Mouse (Mus musculus) neural tube, embryonic 13.5 days (tissue): ENCODE data around the gene Mnx1. TPM values are rescaled to one million over a fixed set of nuclear protein-coding genes. Genes with fewer than 3 reads are reported as not detected.

Experiments used
- ATAC-seq: fragments of 200-750 bp; cut with Nextera tagmentation; 2 replicates; pipeline ENCODE4 v1.8.0; 2017; ENCODE audit warnings: low read depth, mild to moderate bottlenecking, moderate TSS enrichment, moderate library complexity
- H3K27ac ChIP-seq: fragments of 300-500 bp; sonication (generic); replicated peaks from 2 replicates; pipeline ENCODE4 v1.5.1; 2015; ENCODE audit warnings: moderate library complexity, mild to moderate bottlenecking, inconsistent platforms
- H3K27me3 ChIP-seq: fragments of 300-500 bp; sonication (generic); 2 replicates; pipeline ENCODE4 v1.6.1; 2015; ENCODE audit warnings: mild to moderate bottlenecking, inconsistent platforms
- H3K36me3 ChIP-seq: fragments of 300-500 bp; sonication (generic); 2 replicates; pipeline ENCODE4 v1.6.1; 2015; ENCODE audit warnings: mild to moderate bottlenecking, inconsistent platforms
- H3K4me1 ChIP-seq: fragments of 300-500 bp; sonication (generic); replicated peaks from 2 replicates; pipeline ENCODE4 v1.6.1; 2015; ENCODE audit warnings: inconsistent platforms
- H3K4me2 ChIP-seq: fragments of 300-500 bp; sonication (generic); 2 replicates; pipeline ENCODE4 v1.6.1; 2015; ENCODE audit warnings: inconsistent platforms, mild to moderate bottlenecking, moderate library complexity
- H3K4me3 ChIP-seq: fragments of 300-500 bp; sonication (generic); 2 replicates; pipeline ENCODE4 v1.5.1; 2015; ENCODE audit warnings: mild to moderate bottlenecking, inconsistent platforms
- H3K9ac ChIP-seq: fragments of 300-500 bp; sonication (generic); 2 replicates; pipeline ENCODE4 v1.6.1; 2015; ENCODE audit warnings: moderate library complexity, mild to moderate bottlenecking, inconsistent platforms
- H3K9me3 ChIP-seq: fragments of 300-500 bp; sonication (generic); 2 replicates; pipeline ENCODE4 v1.6.1; 2016; ENCODE audit warnings: inconsistent platforms
- WGBS: fragments of 180-500 bp; shearing (Covaris S2); methylation state at CpG from one replicate; pipeline ENCODE4 v1.1.7; 2015; 5-methylcytosine and 5-hydroxymethylcytosine counted together
- polyA plus RNA-seq: library from polyadenylated mRNA; unstranded; fragments of >200 nt; fragmentation: Nextera tagmentation; extraction: Ambion mirVana; gene quantifications from 2 replicates; pipeline ENCODE4 v1.2.1, GENCODE M21; 2015

Gene Mnx1
- polyA plus RNA-seq, 1 experiment from 2014 or later: 3.0 TPM

GRCm38 (mm10) chr5:29475556-29475955 is 2.7 kb downstream of the Mnx1 start:
- 2% methylated on average over 5 of the region's 5 CpGs for WGBS
- Histone ChIP-seq H3K27ac (no peak overlapping the region), H3K9ac (no peak overlapping the region), H3K27me3 (peaks cover 100% of the 10 kb centered on the region), H3K36me3 (no peaks in the 10 kb centered on the region), H3K4me1 (peaks cover 16% of the 10 kb centered on the region), H3K4me2 (no peak overlapping the region), H3K4me3 (peak overlapping the region; percentile 34; the same call in 1 of the 2 replicates), H3K9me3 (no peaks in the 10 kb centered on the region)
- ATAC-seq: no peak

- Histone ChIP-seq H3K9me3 (no peaks in the 10 kb centered on the region), H3K4me3 (0 out of 2 replicates have a peak overlapping the region, but pooled peaks have one; percentile 0), H3K4me2 (no peak overlapping the region), H3K27ac (no peak overlapping the region), H3K36me3 (no peaks in the 10 kb centered on the region), H3K4me1 (peaks cover 16% of the 10 kb centered on the region), H3K9ac (no peak overlapping the region), H3K27me3 (peaks cover 100% of the 10 kb centered on the region)
- WGBS: under 1% methylated on average over 10 of the region's 10 CpGs
- ATAC-seq: no peak
These were observed 3.2 kb downstream of the Mnx1 start for GRCm38 (mm10) chr5:29475041-29475440.

GRCm38 (mm10) chr5:29474246-29474960 is 3.9 kb downstream of the Mnx1 start:
- no peak overlapping the region; the same call in 1 of the 2 replicates for H3K9ac ChIP-seq
- H3K4me3 ChIP-seq: 0 out of 2 replicates have a peak overlapping the region, but pooled peaks have one; percentile 4
- no peak overlapping the region for H3K27ac ChIP-seq
- no peaks in the 10 kb centered on the region for H3K36me3 ChIP-seq
- ATAC-seq: no peak
- WGBS: 2% methylated on average over 35 of the region's 35 CpGs
- H3K4me1 ChIP-seq: peaks cover 16% of the 10 kb centered on the region
- peaks cover 100% of the 10 kb centered on the region for H3K27me3 ChIP-seq
- no peak overlapping the region for H3K4me2 ChIP-seq
- H3K9me3 ChIP-seq: no peaks in the 10 kb centered on the region

GRCm38 (mm10) chr5:29473551-29474245 is 4.6 kb downstream of the Mnx1 start:
- Histone ChIP-seq H3K27me3 (peaks cover 100% of the 10 kb centered on the region), H3K4me1 (peaks cover 14% of the 10 kb centered on the region), H3K9me3 (no peaks in the 10 kb centered on the region), H3K27ac (no peak overlapping the region), H3K4me2 (no peak overlapping the region), H3K4me3 (0 out of 2 replicates have a peak overlapping the region, but pooled peaks have one; percentile 4), H3K36me3 (no peaks in the 10 kb centered on the region), H3K9ac (no peak overlapping the region)
- WGBS: 2% methylated on average over 35 of the region's 35 CpGs
- ATAC-seq: no peak

GRCm38 (mm10) chr5:29471855-29472665 is 6.2 kb downstream of the Mnx1 start:
- H3K27me3 ChIP-seq: peaks cover 100% of the 10 kb centered on the region
- no peak overlapping the region for H3K27ac ChIP-seq
- H3K4me2 ChIP-seq: no peak overlapping the region
- 1% methylated on average over 22 of the region's 22 CpGs for WGBS
- H3K4me3 ChIP-seq: no peak overlapping the region
- no peaks in the 10 kb centered on the region for H3K9me3 ChIP-seq
- H3K4me1 ChIP-seq: peaks cover 10% of the 10 kb centered on the region
- H3K36me3 ChIP-seq: no peaks in the 10 kb centered on the region
- no peak; the same call in 1 of the 2 replicates for ATAC-seq
- H3K9ac ChIP-seq: no peak overlapping the region

GRCm38 (mm10) chr5:29471396-29471795 is 6.9 kb downstream of the Mnx1 start:
- Histone ChIP-seq H3K9me3 (no peaks in the 10 kb centered on the region), H3K4me1 (peaks cover 10% of the 10 kb centered on the region), H3K4me2 (no peak overlapping the region), H3K4me3 (no peak overlapping the region), H3K27me3 (peaks cover 100% of the 10 kb centered on the region), H3K9ac (no peak overlapping the region), H3K36me3 (no peaks in the 10 kb centered on the region), H3K27ac (no peak overlapping the region)
- WGBS: 1% methylated on average over 11 of the region's 11 CpGs
- ATAC-seq: no peak

- H3K9ac ChIP-seq: no peak overlapping the region
- 4% methylated on average over 20 of the region's 20 CpGs for WGBS
- H3K27ac ChIP-seq: no peak overlapping the region
- no peak for ATAC-seq
- no peak overlapping the region for H3K4me3 ChIP-seq
- no peaks in the 10 kb centered on the region for H3K36me3 ChIP-seq
- peaks cover 10% of the 10 kb centered on the region for H3K4me1 ChIP-seq
- no peak overlapping the region for H3K4me2 ChIP-seq
- peaks cover 100% of the 10 kb centered on the region for H3K27me3 ChIP-seq
- no peaks in the 10 kb centered on the region for H3K9me3 ChIP-seq
These were observed 7.3 kb downstream of the Mnx1 start for GRCm38 (mm10) chr5:29470851-29471394.

- WGBS: 9% methylated on average over 5 of the region's 5 CpGs
- Histone ChIP-seq H3K4me2 (no peak overlapping the region), H3K9me3 (no peaks in the 10 kb centered on the region), H3K9ac (no peak overlapping the region), H3K27me3 (peaks cover 100% of the 10 kb centered on the region), H3K4me3 (no peak overlapping the region), H3K36me3 (no peaks in the 10 kb centered on the region), H3K27ac (no peak overlapping the region), H3K4me1 (peaks cover 10% of the 10 kb centered on the region)
- ATAC-seq: no peak
These were observed 8.0 kb downstream of the Mnx1 start for GRCm38 (mm10) chr5:29470271-29470670.

GRCm38 (mm10) chr5:29469501-29469900 is 8.8 kb downstream of the Mnx1 start:
- peaks cover 10% of the 10 kb centered on the region for H3K4me1 ChIP-seq
- WGBS: 0% methylated on average over 4 of the region's 4 CpGs

GRCm38 (mm10) chr5:29468351-29469065 is 9.8 kb downstream of the Mnx1 start:
- no peaks in the 10 kb centered on the region for H3K36me3 ChIP-seq
- under 1% methylated on average over 17 of the region's 17 CpGs for WGBS

More at GRCm38 (mm10) chr5:29469501-29469900, 8.8 kb downstream of the Mnx1 start:
- Histone ChIP-seq H3K27me3 (peaks cover 94% of the 10 kb centered on the region), H3K36me3 (no peaks in the 10 kb centered on the region), H3K27ac (no peak overlapping the region), H3K4me2 (no peak overlapping the region), H3K9me3 (no peaks in the 10 kb centered on the region), H3K9ac (no peak overlapping the region), H3K4me3 (no peak overlapping the region)
- no peak for ATAC-seq

More at GRCm38 (mm10) chr5:29468351-29469065, 9.8 kb downstream of the Mnx1 start:
- peaks cover 90% of the 10 kb centered on the region for H3K27me3 ChIP-seq
- H3K4me3 ChIP-seq: peak overlapping the region; percentile 30
- H3K9ac ChIP-seq: no peak overlapping the region
- no peak overlapping the region for H3K27ac ChIP-seq
- H3K4me1 ChIP-seq: peaks cover 10% of the 10 kb centered on the region
- no peaks in the 10 kb centered on the region for H3K9me3 ChIP-seq
- no peak for ATAC-seq
- peak overlapping the region; percentile 50 for H3K4me2 ChIP-seq
